Mouse (Mus musculus) heart, adult 8-10 months (tissue): ENCODE results near the gene Pcgf5. TPM values are rescaled to one million over a fixed set of nuclear protein-coding genes. Genes with fewer than 3 reads are reported as not detected.
"Not testable (repeated sequence)": the region's sequence is repeated elsewhere in the genome, so short reads cannot be mapped to it uniquely, and the experiment has no call there.

Source experiments
- DNase-seq: peaks from one replicate; pipeline ENCODE4 v3.0.0; 2022; ENCODE audit warnings: low spot score
- total RNA-seq, 4 experiments: library from RNA; stranded (reverse); gene quantifications; 2 replicates each; pipeline ENCODE4 v1.2.4; 2022

Pcgf5 gene
- total RNA-seq, 4 experiments from 2014 or later, result 65.8 to 88.1 (median 78.6) TPM

DNA sequence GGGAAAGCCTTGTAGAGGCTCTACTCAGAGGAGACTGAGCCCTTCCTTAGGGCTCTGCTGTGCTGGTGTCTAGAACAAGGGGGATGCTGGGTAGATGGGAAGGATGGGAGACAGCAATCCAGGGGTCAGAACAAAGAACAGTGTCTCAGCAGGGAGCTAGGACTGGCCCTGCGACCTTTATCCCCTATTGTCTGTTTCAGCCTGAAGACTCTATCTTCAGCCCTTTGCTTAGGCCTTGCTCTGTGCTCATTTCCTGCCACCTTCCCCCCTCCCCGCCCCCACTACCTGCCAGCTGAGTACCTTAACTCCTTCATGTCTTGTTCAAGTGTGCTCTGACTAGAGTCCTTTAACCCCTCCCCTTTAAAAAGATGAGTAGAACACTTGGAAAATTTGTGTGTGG lies 36.3 kb downstream of the Pcgf5 start:
- no peak for DNase-seq

- DNase-seq, result no peak
These were observed 40.4 kb downstream of the Pcgf5 start for GRCm38 (mm10) chr19:36388502-36388901.

GRCm38 (mm10) chr19:36390714-36391113 lies 42.6 kb downstream of the Pcgf5 start:
- no peak for DNase-seq

DNA sequence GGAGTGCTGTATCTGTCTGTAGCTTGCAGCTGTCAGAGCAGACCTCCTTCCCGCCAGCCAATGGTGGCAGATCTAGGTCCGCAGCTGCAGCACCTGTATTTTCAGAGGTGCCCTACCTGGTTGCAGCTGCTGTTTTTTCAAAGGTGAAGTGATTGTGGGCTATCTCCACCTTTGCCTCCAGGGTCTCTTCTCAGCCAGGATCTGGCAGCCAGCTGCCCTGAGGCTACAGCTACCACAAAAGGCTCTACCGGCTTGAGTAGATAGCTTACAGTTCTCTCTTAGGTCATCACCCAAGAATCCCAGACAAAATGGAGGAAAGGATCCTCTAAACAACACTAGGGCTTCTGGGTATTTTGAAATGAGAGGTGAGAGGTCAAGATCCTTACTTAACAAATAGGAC lies 50.4 kb downstream of the Pcgf5 start:
- no peak for DNase-seq

GRCm38 (mm10) chr19:36408352-36409100 lies 60.4 kb downstream of the Pcgf5 start:
- DNase-seq, result no peak

DNA sequence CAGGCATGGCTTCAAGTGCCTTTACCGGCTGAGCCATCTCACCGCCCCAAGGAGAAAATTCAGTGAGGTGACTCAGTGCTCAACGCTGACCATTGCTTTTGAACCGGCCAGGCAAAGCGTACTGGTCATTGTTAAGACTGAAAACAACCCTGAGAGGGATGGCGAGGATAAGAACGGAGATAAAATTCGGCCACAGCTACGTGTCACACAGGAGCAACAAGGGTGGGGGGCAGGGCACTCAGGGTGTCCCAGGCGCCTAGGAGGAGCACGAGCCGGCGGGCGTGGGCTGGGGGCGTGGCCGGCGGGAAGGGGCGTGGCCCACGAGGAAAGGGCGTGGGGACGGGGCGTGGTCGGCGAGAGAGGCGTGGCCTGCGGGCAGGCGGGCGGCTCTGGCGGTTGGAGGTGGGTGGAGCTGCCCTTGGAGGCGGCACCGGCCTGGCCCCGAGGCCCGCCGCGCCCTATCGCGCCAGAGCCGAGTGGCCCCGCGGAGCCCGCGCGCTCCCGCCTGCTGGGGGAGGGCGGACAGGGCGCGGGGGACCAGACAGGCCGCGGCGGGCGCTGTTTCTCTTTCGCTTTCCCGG lies 61.3 kb downstream of the Pcgf5 start:
- peak; percentile 95 for DNase-seq

- DNase-seq, result peak; percentile 19
These were observed 61.8 kb downstream of the Pcgf5 start for GRCm38 (mm10) chr19:36409861-36410392.

DNA sequence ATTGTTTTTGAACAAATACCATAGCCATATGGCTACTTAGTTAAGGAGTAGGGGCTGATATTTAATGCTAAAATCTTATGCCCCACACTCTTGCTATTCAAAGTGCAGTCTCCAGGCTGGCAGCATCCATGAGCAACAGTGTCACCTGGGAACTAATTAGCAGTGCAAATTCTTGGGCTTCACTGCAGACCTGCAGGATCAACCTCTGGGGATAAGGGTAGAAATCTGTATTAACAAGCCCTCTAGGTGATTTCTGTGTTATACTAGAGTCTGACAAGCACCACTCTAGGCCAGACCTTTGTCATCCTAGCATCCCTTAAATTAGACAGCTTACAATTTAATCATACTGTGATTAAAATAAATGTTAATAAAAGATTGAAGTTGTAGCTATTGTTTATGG lies 71.8 kb downstream of the Pcgf5 start:
- DNase-seq, result no peak

DNA sequence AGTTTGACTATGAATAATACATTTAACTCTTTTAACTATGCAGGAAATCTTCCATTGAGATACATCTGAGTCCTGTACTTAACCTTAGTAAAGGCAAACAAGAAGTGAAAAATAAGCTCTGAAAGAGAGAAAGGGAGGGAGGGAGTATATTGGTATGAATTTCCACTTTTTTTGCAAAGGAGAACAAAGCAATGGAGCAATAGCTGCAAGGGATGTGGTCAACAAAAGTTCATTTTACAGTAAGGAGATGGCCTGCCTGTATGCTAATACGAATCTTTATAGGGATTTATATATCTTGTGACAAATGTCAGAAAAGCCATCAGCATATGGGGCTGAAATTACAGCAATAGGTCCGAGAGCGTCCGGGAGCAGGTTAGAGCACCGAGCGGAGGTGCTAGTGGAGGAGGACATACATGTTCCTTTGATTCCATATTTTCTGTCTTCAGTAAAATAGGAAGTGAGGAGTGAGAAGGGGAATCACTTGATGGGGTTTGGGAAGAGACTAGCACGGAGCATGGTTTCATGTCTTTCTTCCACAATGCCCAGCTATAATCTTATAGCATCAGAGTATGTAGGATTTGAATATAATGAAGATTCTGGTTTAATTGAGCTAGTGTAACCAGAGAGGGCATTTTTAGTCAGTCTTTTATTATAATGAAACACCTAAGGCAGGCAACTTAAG lies 79.2 kb downstream of the Pcgf5 start:
- no peak for DNase-seq

DNA sequence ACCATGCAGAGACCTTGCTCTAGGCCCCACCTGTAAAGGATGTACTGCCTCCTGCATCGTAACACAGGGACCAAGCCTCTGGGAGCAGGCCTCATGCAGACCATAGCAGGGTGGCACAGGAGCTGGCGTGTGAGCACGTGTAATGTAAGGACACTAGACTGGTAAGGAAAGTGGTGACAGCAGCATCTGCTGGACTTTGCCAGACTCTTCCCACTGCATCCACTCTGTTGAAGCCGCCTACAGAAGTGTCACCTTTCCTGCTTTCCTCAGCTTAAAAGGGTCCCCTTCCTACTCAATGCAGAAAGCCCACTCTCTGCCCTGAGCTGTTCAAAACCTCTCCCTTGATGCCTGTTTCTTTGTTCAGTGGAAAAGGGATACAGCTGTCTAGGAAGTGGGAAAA lies 80.0 kb downstream of the Pcgf5 start:
- DNase-seq, result no peak

GRCm38 (mm10) chr19:36429354-36429753 lies 81.2 kb downstream of the Pcgf5 start:
- DNase-seq, result no peak

GRCm38 (mm10) chr19:36433161-36433560 lies 85.1 kb downstream of the Pcgf5 start:
- no peak for DNase-seq

DNA sequence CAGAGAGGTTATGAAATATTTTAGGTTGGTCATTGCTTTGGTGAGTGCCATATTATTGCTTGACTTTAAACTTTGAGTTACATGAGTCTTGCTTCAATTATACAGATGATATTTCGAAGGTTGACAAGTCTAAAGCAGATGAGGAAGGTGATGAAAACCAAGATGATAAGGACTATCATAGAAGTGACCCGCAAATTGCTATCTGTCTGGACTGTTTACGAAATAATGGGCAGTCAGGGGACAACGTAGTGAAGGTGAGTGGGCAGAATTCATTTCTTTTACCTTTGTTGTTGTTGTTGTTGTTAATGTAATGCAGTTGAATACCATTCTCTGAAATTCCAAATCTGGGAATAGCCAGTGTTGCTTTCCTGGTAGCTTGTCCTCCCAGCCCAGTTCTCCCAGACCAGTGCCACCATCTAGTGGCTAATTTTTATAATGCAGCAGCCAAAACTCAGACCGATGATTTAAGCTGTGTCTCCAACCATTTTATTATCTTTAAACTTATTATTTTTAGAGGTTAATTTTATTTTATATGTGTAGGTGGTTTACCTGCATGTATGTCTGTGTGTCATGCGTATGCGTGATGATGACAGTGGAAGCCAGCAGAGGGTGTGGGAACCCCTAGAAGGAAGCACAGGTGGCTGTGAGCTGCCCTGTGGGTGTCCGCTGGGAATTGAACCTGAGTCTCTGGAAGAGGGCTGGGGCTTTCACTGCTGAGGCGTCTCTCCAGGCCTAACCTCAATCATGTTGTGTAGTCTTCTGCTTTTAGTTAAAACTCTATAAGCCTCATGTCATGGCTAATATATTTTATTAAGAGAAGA lies 92.0 kb downstream of the Pcgf5 start:
- peak; percentile 50 for DNase-seq

DNA sequence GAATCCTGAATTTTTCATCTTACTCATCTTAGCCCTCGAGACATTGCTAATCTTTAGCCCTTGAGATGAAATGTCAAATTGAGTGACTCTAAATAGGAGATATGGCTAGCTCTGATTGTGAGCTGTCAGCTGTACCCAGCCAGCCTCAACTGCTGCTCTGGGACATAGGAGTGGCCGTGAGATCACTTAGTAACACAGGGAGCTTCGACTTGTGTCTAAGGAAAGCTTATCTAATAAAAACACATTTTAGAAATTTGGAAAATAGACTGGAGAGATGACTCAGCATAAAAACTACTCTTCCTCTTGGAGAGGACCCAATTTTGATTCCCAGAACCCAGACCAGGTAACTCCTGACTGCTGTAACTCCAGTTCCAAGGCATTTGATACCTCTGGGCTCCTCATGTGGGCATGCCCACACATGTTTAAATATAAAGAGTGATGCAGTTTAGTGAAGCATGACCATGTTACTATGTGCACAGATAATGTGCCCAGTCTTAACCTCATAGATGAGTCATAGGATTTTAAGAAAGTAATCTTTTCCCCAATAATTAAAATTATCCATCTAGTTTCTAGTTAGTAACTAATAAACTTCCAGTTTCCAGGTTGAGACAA lies 103.0 kb downstream of the Pcgf5 start:
- no peak for DNase-seq

- no peak for DNase-seq
These were observed 103.6 kb downstream of the Pcgf5 start for GRCm38 (mm10) chr19:36451731-36452130.

- DNase-seq, result not testable (repeated sequence)
These were observed 104.1 kb downstream of the Pcgf5 start for GRCm38 (mm10) chr19:36452210-36452609.

GRCm38 (mm10) chr19:36453451-36453850 lies 105.3 kb downstream of the Pcgf5 start:
- DNase-seq, result no peak

DNA sequence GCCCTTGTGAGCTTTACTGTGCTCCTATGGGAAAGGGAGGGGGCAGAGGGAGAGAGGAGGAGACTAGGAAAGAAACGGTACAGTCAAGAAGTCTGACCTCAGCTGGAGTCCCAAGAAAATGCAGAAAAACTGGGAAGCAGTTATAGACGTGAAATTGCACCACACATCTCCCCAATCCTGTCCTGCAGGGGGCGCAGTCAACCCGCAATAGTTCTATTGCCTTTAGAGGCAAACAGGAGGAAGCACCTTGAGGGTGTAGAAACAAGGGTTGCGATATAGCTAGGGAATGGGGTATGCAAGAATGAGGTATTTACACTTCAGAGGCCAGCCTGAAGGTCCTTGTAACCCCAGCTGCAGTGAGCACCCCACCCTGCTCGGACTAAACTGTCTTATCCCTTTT lies 122.0 kb downstream of the Pcgf5 start:
- DNase-seq, result peak; percentile 24

DNA sequence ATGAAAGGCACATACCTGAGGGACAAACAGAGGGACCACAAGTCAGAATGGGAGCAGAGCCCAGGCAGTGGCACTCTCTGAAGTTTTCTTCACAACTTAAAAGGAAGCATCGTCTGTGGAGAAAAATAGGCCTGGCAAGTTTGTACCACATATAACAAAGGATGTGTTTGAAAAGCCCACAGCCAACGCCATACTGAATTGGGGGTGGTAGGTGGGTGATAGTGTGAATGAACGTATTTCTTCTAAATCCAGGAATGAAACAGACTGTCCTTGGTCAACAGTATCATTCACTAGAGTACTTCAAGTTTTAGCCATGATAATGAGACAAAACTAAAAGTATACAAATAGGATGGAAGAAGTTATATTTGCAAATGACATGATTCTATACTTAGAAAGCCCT lies 123.2 kb downstream of the Pcgf5 start:
- no peak for DNase-seq

- DNase-seq, result no peak
These were observed 128.5 kb downstream of the Pcgf5 start for GRCm38 (mm10) chr19:36476596-36476995.

DNA sequence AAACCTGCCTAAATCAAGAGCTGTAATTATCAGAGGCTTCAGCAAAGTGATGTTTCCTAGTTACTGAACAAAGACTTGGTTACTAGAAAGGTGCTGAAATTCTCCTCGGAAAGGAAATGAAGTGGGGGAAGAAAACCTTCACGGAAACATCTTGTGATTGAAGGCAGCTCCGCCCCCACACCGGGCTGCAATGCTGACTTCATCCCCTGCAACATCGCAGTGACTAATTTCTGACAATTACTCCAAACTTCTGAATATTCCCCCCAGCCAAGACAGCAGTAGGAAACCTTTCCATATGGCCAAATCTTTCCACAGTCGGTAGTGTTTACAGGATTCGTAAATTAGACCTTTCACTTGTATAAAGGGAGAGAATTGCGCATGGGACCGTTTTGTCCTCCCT lies 129.0 kb downstream of the Pcgf5 start:
- no peak for DNase-seq
